Mouse (Mus musculus): ENCODE measurements around the gene Thrb. TPM values are rescaled to one million over a fixed set of nuclear protein-coding genes. Genes with fewer than 3 reads are reported as not detected.

Thrb gene
- polyA plus RNA-seq, 1 experiment = 0.82 TPM

DNA sequence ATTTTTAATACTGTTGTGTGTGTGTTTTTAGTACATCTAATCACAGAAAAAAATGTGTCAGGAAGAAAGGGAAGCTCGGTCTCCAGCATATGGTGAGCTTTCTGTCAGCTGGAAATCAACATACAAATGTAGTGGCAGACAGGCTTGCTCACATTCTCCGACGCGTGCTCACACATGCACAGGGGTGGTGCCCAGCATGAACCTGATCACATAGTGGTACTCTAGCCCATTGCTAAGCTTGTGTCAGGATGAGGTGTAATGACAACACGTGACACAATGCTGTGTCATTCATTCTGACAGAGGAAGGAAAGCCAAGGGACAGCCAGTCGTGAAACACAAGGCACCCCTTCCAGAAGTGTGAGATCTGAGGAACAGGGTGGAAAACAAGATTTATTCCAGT, 75.4 kb downstream of the Thrb start:
- Histone ChIP-seq H3K4me3 (replicated peaks; ENCODE audit: control insufficient read depth, low read depth, low read length) (no peak overlapping the region), H3K4me1 (ENCODE audit: control insufficient read depth, insufficient read depth, low read length) (no peaks in the 10 kb centered on the region), H3K27ac (ENCODE audit: control insufficient read depth, insufficient read depth, low read depth, low read length, poor library complexity) (no peak overlapping the region)
- 74% methylated on average over 6 of the region's 6 CpGs for WGBS
- no peak for TF ChIP-seq CTCF (IDR thresholded peaks at IDR 0.05; ENCODE audit: control insufficient read depth, insufficient read depth, low read length)
- TF ChIP-seq POLR2A (IDR thresholded peaks at IDR 0.05; ENCODE audit: borderline replicate concordance, control insufficient read depth, low read depth, low read length) = no peak

GRCm38 (mm10) chr14:17740903-17741302, 80.8 kb downstream of the Thrb start:
- 55% methylated on average over 3 of the region's 3 CpGs for WGBS

DNA sequence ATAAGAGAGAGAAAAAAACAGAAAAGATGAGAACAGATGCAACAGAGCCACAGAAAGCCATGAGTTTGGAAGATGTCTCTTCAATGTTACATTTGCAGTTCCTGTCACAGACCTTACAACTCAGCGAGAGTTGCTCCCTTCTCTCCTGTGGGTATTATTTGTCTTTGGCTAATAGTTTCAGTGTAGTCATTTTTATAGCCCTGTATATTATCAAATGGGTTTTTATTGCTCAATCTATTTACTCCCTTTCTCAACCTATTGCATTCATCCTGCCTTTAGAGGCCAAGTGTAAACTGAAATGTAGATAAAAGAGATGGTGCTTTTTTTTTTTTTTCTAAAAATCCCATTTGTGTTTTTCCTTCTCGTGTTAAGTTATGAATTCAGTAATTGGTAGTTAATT, 82.2 kb downstream of the Thrb start:
- 80% methylated on average over 2 of the region's 2 CpGs for WGBS
- no peak overlapping the region for H3K4me3 ChIP-seq (replicated peaks; ENCODE audit: control insufficient read depth, low read depth, low read length)
- TF ChIP-seq POLR2A (IDR thresholded peaks at IDR 0.05; ENCODE audit: borderline replicate concordance, control insufficient read depth, low read depth, low read length) = no peak
- TF ChIP-seq CTCF (IDR thresholded peaks at IDR 0.05; ENCODE audit: control insufficient read depth, insufficient read depth, low read length) = no peak
- no peaks in the 10 kb centered on the region for H3K4me1 ChIP-seq (ENCODE audit: control insufficient read depth, insufficient read depth, low read length)
- H3K27ac ChIP-seq (ENCODE audit: control insufficient read depth, insufficient read depth, low read depth, low read length, poor library complexity) = no peak overlapping the region

More at GRCm38 (mm10) chr14:17740903-17741302, 80.8 kb downstream of the Thrb start:
- no peaks in the 10 kb centered on the region for H3K4me1 ChIP-seq (ENCODE audit: control insufficient read depth, insufficient read depth, low read length)
- H3K4me3 ChIP-seq (replicated peaks; ENCODE audit: control insufficient read depth, low read depth, low read length) = no peak overlapping the region
- TF ChIP-seq POLR2A (IDR thresholded peaks at IDR 0.05; ENCODE audit: borderline replicate concordance, control insufficient read depth, low read depth, low read length) (no peak), CTCF (IDR thresholded peaks at IDR 0.05; ENCODE audit: control insufficient read depth, insufficient read depth, low read length) (no peak)
- H3K27ac ChIP-seq (ENCODE audit: control insufficient read depth, insufficient read depth, low read depth, low read length, poor library complexity) = no peak overlapping the region

DNA sequence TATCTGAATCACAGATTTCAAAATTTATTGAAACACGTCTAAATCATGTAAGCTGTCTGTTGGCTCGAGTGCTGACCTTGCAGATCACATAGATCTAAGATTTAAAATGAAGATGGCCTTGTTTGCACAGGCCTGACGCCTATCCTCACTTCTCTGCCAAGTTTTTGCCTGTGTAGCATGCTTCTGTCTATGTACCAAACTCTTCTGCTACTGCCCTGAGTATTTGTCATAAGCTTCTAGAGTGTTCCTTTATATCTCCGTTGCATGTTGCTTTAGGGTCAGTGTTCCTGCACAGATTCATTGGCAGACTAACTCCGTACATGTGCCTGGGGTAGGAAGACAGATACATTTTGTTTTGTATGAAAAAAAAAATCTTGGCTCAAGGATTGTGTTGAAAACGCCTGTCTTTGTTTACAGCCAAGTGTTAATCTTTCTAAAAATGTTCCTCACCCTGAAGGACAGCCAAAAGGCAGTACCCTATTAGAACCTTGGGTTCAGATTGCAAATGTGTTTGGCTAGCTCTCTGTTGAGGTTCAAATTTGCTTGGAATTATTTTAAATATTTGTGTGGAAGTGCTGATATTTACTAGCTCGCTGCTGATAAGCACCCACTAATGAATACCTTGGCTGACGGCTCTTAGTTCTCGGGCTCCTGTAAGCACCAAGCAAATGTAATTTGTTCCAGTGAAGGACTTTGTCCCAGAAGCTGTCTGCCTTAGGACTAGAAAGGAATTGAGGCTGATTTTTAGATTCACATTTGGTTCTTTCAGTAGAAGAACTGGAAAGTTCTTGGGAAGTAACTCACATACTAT, 83.0 kb downstream of the Thrb start:
- WGBS = 74% methylated on average over 9 of the region's 9 CpGs
- H3K4me3 ChIP-seq (replicated peaks; ENCODE audit: control insufficient read depth, low read depth, low read length) = no peak overlapping the region
- H3K4me1 ChIP-seq (ENCODE audit: control insufficient read depth, insufficient read depth, low read length) = no peaks in the 10 kb centered on the region
- no peak overlapping the region for H3K27ac ChIP-seq (ENCODE audit: control insufficient read depth, insufficient read depth, low read depth, low read length, poor library complexity)
- no peak for TF ChIP-seq POLR2A (IDR thresholded peaks at IDR 0.05; ENCODE audit: borderline replicate concordance, control insufficient read depth, low read depth, low read length)

DNA sequence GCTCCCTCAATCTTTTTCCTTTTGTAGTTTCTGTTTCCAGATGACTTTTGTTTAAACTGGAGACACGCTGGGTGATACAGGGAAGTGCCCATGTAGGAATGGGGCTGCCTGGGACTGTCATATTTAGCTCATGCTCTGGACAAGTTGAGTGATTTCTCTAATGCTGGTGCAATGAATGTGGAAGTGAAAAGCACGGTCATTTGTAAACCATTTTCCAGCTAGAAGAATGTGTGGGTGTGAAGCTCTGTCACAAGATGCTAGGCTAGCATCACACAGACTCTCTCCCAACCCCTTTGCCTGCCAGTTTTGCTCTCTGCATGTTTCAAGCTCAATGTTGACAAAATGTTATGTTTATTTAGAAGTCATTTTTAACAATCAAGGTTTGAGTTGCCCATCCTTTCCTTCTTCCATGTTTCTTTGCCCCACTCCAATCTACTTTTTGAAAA, 83.7 kb downstream of the Thrb start:
- TF ChIP-seq CTCF (IDR thresholded peaks at IDR 0.05; ENCODE audit: control insufficient read depth, insufficient read depth, low read length) = no peak
- TF ChIP-seq POLR2A (IDR thresholded peaks at IDR 0.05; ENCODE audit: borderline replicate concordance, control insufficient read depth, low read depth, low read length) = no peak
- Histone ChIP-seq H3K4me1 (ENCODE audit: control insufficient read depth, insufficient read depth, low read length) (no peaks in the 10 kb centered on the region), H3K27ac (ENCODE audit: control insufficient read depth, insufficient read depth, low read depth, low read length, poor library complexity) (no peak overlapping the region), H3K4me3 (replicated peaks; ENCODE audit: control insufficient read depth, low read depth, low read length) (no peak overlapping the region)
- 75% methylated on average over 2 of the region's 2 CpGs for WGBS

DNA sequence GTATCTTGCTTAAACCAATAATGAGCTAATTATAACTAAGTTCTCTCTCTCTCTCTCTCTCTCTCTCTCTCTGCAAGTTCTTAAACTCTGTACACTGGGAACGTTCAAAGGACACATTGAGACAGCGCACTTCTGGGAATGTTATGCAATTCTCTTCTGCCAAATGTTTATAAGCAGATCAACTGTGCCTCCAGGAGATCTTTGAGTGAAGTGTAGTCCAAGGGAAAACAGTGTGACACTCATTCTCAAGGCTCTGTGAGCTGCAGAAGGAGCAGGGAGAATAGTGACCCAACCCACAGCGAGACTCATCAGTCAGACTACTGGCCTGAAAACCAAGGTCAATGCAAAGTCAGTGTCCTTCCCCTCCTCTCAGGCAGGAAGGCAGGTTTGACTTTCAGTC, 87.9 kb downstream of the Thrb start:
- WGBS = 77% methylated on average over 3 of the region's 3 CpGs
- Histone ChIP-seq H3K27ac (ENCODE audit: control insufficient read depth, insufficient read depth, low read depth, low read length, poor library complexity) (no peak overlapping the region), H3K4me3 (replicated peaks; ENCODE audit: control insufficient read depth, low read depth, low read length) (no peak overlapping the region), H3K4me1 (ENCODE audit: control insufficient read depth, insufficient read depth, low read length) (no peaks in the 10 kb centered on the region)
- TF ChIP-seq POLR2A (IDR thresholded peaks at IDR 0.05; ENCODE audit: borderline replicate concordance, control insufficient read depth, low read depth, low read length) = no peak
- TF ChIP-seq CTCF (IDR thresholded peaks at IDR 0.05; ENCODE audit: control insufficient read depth, insufficient read depth, low read length) = no peak

- Histone ChIP-seq H3K27ac (ENCODE audit: control insufficient read depth, insufficient read depth, low read depth, low read length, poor library complexity) (no peak overlapping the region), H3K4me3 (replicated peaks; ENCODE audit: control insufficient read depth, low read depth, low read length) (no peak overlapping the region), H3K4me1 (ENCODE audit: control insufficient read depth, insufficient read depth, low read length) (no peaks in the 10 kb centered on the region)
- no peak for TF ChIP-seq CTCF (IDR thresholded peaks at IDR 0.05; ENCODE audit: control insufficient read depth, insufficient read depth, low read length)
- TF ChIP-seq POLR2A (IDR thresholded peaks at IDR 0.05; ENCODE audit: borderline replicate concordance, control insufficient read depth, low read depth, low read length) = no peak
Observed at GRCm38 (mm10) chr14:17748945-17749344, 88.9 kb downstream of the Thrb start.

- Histone ChIP-seq H3K27ac (ENCODE audit: control insufficient read depth, insufficient read depth, low read depth, low read length, poor library complexity) (no peak overlapping the region), H3K4me3 (replicated peaks; ENCODE audit: control insufficient read depth, low read depth, low read length) (no peak overlapping the region), H3K4me1 (ENCODE audit: control insufficient read depth, insufficient read depth, low read length) (no peaks in the 10 kb centered on the region)
- 70% methylated on average over 1 of the region's 1 CpGs for WGBS
- TF ChIP-seq POLR2A (IDR thresholded peaks at IDR 0.05; ENCODE audit: borderline replicate concordance, control insufficient read depth, low read depth, low read length) = no peak
- TF ChIP-seq CTCF (IDR thresholded peaks at IDR 0.05; ENCODE audit: control insufficient read depth, insufficient read depth, low read length) = no peak
Observed at GRCm38 (mm10) chr14:17751911-17752310, 91.8 kb downstream of the Thrb start.
